ENCODE assay signal across 8 mouse cellular contexts in genomic region chr10:79681591-79682245, GRCm38 (mm10). TPM values are rescaled to one million over a fixed set of nuclear protein-coding genes. Genes with fewer than 3 reads are reported as not detected.
DNase-seq lines count a peak whose midpoint lies in the region; ATAC-seq lines count a peak whose summit lies in the region.

Gene Cdc34, plus strand, starts transcription at chr10:79682195.

- H3K36me3 ChIP-seq in hindbrain, embryonic 13.5 days, result peaks cover 27% of the 10 kb centered on the region

- H3K4me2 ChIP-seq in hindbrain, embryonic 13.5 days, result peak within 1 kb of the TSS; percentile 97

- no peaks in the 10 kb centered on the region for H3K27me3 ChIP-seq in hindbrain, embryonic 13.5 days

- H3K4me1 ChIP-seq in hindbrain, embryonic 13.5 days (replicated peaks), result peaks cover 26% of the 10 kb centered on the region

- H3K4me3 ChIP-seq in hindbrain, embryonic 13.5 days, result peak within 1 kb of the TSS; percentile 88

- no peaks in the 10 kb centered on the region for H3K9me3 ChIP-seq in hindbrain, embryonic 13.5 days

- peak within 1 kb of the TSS; percentile 90 for H3K9ac ChIP-seq in hindbrain, embryonic 13.5 days

- peak; percentile 100 for DNase-seq in NIH3T3 (ENCODE audit: low read depth)
- peak; percentile 99 to 100 for DNase-seq in cerebellum, postnatal 10 days
- DNase-seq in frontal cortex, postnatal 14 days (ENCODE audit: low spot score in 2 of 2), result peak; percentile 99
- DNase-seq in layer of hippocampus, postnatal 36 days, result peak; percentile 100
- DNase-seq in lung, postnatal 36 days, result peak; percentile 99
- peak; percentile 100 for DNase-seq in retina, postnatal 1 day
- peak; percentile 97 to 99 for DNase-seq in urinary bladder, adult 18-20 months (ENCODE audit: low spot score in 2 of 2)

- ATAC-seq in hindbrain, embryonic 13.5 days (ENCODE audit: low FRiP score), result peak; percentile 93

- H3K27ac ChIP-seq in hindbrain, embryonic 13.5 days, result peak within 1 kb of the TSS; percentile 92

- under 1% methylated on average over 74 of the region's 84 CpGs for WGBS in hindbrain, embryonic 13.5 days

RNA-seq across cellular contexts. Expression of gene Cdc34, which starts in this region (rescaled TPM):
- polyA plus RNA-seq in hindbrain, embryonic 13.5 days (2015; fragmentation: Nextera tagmentation; extraction: Ambion mirVana), result 92.7 and 100 TPM in 2 replicates
- 10 to 100 TPM; 67.0 to 70.2 TPM for total RNA-seq in layer of hippocampus, postnatal 36 days (2021)

Comparison
In these comparisons a context has a peak if more than half of its experiments do, and no peak if none do; other contexts are left out.
1. Peak in every context shown above with its lines: DNase-seq, ATAC-seq, H3K4me3 ChIP-seq and H3K27ac ChIP-seq.